Mouse (Mus musculus) ES-CJ7 (cell line): ENCODE data around the gene Magi2.

Experiments
- DNase-seq: peaks from one replicate; pipeline ENCODE4 v3.0.0; 2011; ENCODE audit warnings: low read depth, low spot score

Magi2 gene

GRCm38 (mm10) chr5:20074101-20074500 is 847.3 kb downstream of the Magi2 start:
- DNase-seq = no peak

- DNase-seq = no peak
These were observed 848.0 kb downstream of the Magi2 start for GRCm38 (mm10) chr5:20074867-20075266.

- no peak for DNase-seq
These were observed 852.1 kb downstream of the Magi2 start for GRCm38 (mm10) chr5:20078931-20079330.

- no peak for DNase-seq
These were observed 853.9 kb downstream of the Magi2 start for GRCm38 (mm10) chr5:20080605-20081309.

GRCm38 (mm10) chr5:20082368-20082767 is 855.5 kb downstream of the Magi2 start:
- no peak for DNase-seq

GRCm38 (mm10) chr5:20087083-20087482 is 860.2 kb downstream of the Magi2 start:
- no peak for DNase-seq

GRCm38 (mm10) chr5:20103869-20104268 is 877.0 kb downstream of the Magi2 start:
- no peak for DNase-seq

- peak; percentile 56 for DNase-seq
These were observed 877.7 kb downstream of the Magi2 start for GRCm38 (mm10) chr5:20104496-20104895.

GRCm38 (mm10) chr5:20109496-20109895 is 882.7 kb downstream of the Magi2 start:
- no peak for DNase-seq

GRCm38 (mm10) chr5:20117156-20117555 is 890.3 kb downstream of the Magi2 start:
- DNase-seq = no peak

GRCm38 (mm10) chr5:20140235-20140634 is 913.4 kb downstream of the Magi2 start:
- no peak for DNase-seq

- DNase-seq = no peak
These were observed 914.0 kb downstream of the Magi2 start for GRCm38 (mm10) chr5:20140662-20141444.

- peak; percentile 9 for DNase-seq
These were observed 926.7 kb downstream of the Magi2 start for GRCm38 (mm10) chr5:20153359-20154125.

- DNase-seq = no peak
These were observed 969.9 kb downstream of the Magi2 start for GRCm38 (mm10) chr5:20196765-20197164.

GRCm38 (mm10) chr5:20197395-20197794 is 970.6 kb downstream of the Magi2 start:
- DNase-seq = no peak

- DNase-seq = no peak
These were observed 974.5 kb downstream of the Magi2 start for GRCm38 (mm10) chr5:20201348-20201747.

GRCm38 (mm10) chr5:20208110-20208509 is 981.3 kb downstream of the Magi2 start:
- DNase-seq = no peak

- DNase-seq = no peak
These were observed 986.5 kb downstream of the Magi2 start for GRCm38 (mm10) chr5:20213299-20213698.

GRCm38 (mm10) chr5:20226471-20227210 is 999.8 kb downstream of the Magi2 start:
- DNase-seq = no peak

- DNase-seq = no peak
These were observed 1001.3 kb downstream of the Magi2 start for GRCm38 (mm10) chr5:20227912-20228762.

GRCm38 (mm10) chr5:20231908-20232307 is 1005.1 kb downstream of the Magi2 start:
- no peak for DNase-seq
